Mouse (Mus musculus) lung, adult 10 weeks (tissue): ENCODE results near the gene Olfr727. TPM values are rescaled to one million over a fixed set of nuclear protein-coding genes. Genes with fewer than 3 reads are reported as not detected.

ENCODE experiments used
- polyA plus RNA-seq: library from polyadenylated mRNA; stranded (reverse); fragments of 350-450 nt; fragmentation: Illumina TruSeq; extraction: RNeasy Lipid Tissue Mini Kit (QIAGEN cat#74804); gene quantifications from one replicate; pipeline ENCODE4 v1.2.3, GENCODE M21; 2014; ENCODE audit warnings: low read depth, low replicate concordance; ENCODE audit not compliant: insufficient read depth

The Olfr727 gene
- polyA plus RNA-seq, result not detected

DNA sequence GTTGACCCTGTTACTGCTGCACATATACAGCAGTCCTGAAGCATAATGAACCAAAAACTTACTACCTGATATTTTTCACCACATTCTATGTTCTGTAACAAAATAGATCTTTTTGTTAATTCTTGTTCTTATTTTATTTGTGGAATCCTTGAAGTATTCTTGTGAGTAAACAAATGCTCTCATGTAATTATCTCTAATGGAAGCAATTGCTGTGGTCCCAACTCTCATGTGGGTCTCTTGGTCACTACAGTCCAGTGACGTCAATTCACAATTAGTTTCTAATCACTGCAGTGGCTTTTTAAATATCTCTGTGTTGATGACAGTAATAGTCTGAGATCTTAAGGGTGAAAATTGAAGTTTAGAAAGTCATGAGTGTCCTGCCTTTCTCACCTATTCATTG, at the start of gene Olfr727:
TSS of gene Olfr727 (plus strand) at position 301 of the 400 bp plus-strand sequence.

DNA sequence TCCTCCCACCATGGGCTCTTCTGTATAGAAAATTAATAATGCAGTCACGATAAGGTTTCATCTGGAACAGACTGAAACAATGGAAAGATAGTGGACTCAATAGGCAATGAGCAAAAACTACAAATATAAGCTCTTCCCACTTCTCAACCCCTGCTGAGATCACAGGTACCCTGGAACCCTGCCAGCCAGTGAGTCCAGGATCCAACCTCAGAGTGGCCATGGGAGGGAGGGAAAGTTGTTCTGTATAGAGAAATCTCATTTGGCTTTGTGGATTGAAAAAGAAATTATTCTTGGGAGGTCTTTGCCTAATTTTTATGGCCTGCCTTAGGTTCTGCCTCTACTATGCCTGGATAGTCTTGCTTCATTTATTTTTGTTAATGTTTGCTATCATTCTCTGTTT, 32.1 kb upstream of the Olfr727 start, which contains the start of gene Olfr726:
TSS of gene Olfr726 (minus strand) at position 101 of the 400 bp plus-strand sequence.

DNA sequence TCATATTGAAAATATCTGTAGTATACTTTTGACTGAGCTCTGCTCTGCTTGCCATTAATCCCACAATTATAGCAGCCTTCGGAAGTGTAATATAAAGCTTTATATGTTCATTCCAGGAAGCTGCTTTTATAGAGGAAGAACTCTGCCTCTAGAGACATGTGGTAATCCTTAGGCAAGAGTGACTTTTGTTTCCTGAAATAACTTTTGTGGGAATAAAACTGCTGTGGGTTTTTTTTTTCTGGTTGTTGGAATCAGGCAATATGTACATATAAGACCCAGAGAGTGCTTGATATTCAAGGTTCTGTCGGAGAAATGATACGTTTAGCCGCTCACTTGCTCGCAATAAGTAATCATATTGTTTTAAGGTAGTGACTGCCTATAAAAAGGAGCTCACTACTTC, 19.6 kb downstream of the Olfr727 start, which contains the start of gene Olfr728:
TSS of gene Olfr728 (minus strand) at position 101 of the 400 bp plus-strand sequence.

DNA sequence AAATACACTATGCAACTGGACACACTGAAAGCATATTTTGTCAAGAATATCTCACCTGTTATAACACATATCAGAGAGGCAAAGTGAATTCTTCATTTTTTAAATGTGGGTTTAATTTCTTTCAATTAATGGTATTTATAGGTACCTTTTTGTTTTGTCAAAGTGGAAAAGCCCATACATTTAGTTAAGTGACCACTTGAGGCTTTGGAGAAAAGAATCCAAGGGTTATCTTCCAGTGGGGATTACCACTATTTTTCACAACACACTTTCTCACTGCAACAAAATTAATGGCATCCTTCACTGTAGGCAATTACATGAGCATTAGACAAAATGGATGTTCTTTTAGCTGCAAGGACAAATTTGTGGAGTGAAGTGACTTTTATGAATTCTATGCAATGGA, 29.8 kb downstream of the Olfr727 start, which contains the start of gene Olfr729:
TSS of gene Olfr729 (minus strand) at position 101 of the 400 bp plus-strand sequence.

Other genes with a start within 250 kb of the Olfr727 start
- gene Olfr722, start 221.2 kb upstream of the Olfr727 start, polyA plus RNA-seq, result not detected
- gene Olfr723, start 191.4 kb upstream of the Olfr727 start, polyA plus RNA-seq, result not detected
- gene Olfr724, start 159.9 kb upstream of the Olfr727 start, polyA plus RNA-seq, result not detected
- gene Olfr725, start 82.8 kb upstream of the Olfr727 start, polyA plus RNA-seq, result not detected
- not detected for gene Olfr726, start 32.2 kb upstream of the Olfr727 start, polyA plus RNA-seq
- gene Olfr728, start 19.5 kb downstream of the Olfr727 start, polyA plus RNA-seq, result not detected
- gene Olfr729, start 29.7 kb downstream of the Olfr727 start, polyA plus RNA-seq, result not detected
- not detected for gene Olfr730, start 65.0 kb downstream of the Olfr727 start, polyA plus RNA-seq
- not detected for gene Olfr731, start 118.7 kb downstream of the Olfr727 start, polyA plus RNA-seq
- not detected for gene Olfr732, start 161.0 kb downstream of the Olfr727 start, polyA plus RNA-seq
- not detected for gene Olfr733, start 178.3 kb downstream of the Olfr727 start, polyA plus RNA-seq
- not detected for gene Olfr734, start 203.6 kb downstream of the Olfr727 start, polyA plus RNA-seq
- gene Olfr735, start 225.7 kb downstream of the Olfr727 start, polyA plus RNA-seq, result not detected
- gene Tlr11, start 234.7 kb downstream of the Olfr727 start, polyA plus RNA-seq, result 0.20 TPM